Mouse (Mus musculus) stomach, embryonic 15.5 days (tissue): ENCODE results near the gene Foxa2. TPM values are rescaled to one million over a fixed set of nuclear protein-coding genes. Genes with fewer than 3 reads are reported as not detected.

Experiments
- ATAC-seq: fragments of 200-750 bp; cut with Nextera tagmentation; 2 replicates; pipeline ENCODE4 v1.8.0; 2017; ENCODE audit warnings: low read depth, moderate number of reproducible peaks, moderate TSS enrichment; ENCODE audit not compliant: insufficient read depth, low FRiP score
- H3K27ac ChIP-seq: fragments of 300-500 bp; sonication (generic); 2 replicates; pipeline ENCODE4 v1.5.1; 2015; ENCODE audit warnings: mild to moderate bottlenecking, inconsistent platforms
- H3K27me3 ChIP-seq: fragments of 300-500 bp; sonication (generic); replicated peaks from 2 replicates; pipeline ENCODE4 v1.6.1; 2015; ENCODE audit warnings: inconsistent platforms
- H3K36me3 ChIP-seq: fragments of 300-500 bp; sonication (generic); 2 replicates; pipeline ENCODE4 v1.6.1; 2015; ENCODE audit warnings: inconsistent platforms
- H3K4me1 ChIP-seq: fragments of 300-500 bp; sonication (generic); 2 replicates; pipeline ENCODE4 v1.6.1; 2015; ENCODE audit warnings: inconsistent platforms
- H3K4me2 ChIP-seq: fragments of 300-500 bp; sonication (generic); 2 replicates; pipeline ENCODE4 v1.6.1; 2015; ENCODE audit warnings: mild to moderate bottlenecking, inconsistent platforms
- H3K4me3 ChIP-seq: fragments of 300-500 bp; sonication (generic); replicated peaks from 2 replicates; pipeline ENCODE4 v1.5.1; 2015; ENCODE audit warnings: inconsistent platforms
- H3K9ac ChIP-seq: fragments of 300-500 bp; sonication (generic); 2 replicates; pipeline ENCODE4 v1.6.1; 2015; ENCODE audit warnings: inconsistent platforms
- H3K9me3 ChIP-seq: fragments of 300-500 bp; sonication (generic); 2 replicates; pipeline ENCODE4 v1.6.1; 2016; ENCODE audit warnings: inconsistent platforms
- WGBS: fragments of 180-500 bp; shearing (Covaris S2); methylation state at CpG from one replicate; pipeline ENCODE4 v1.1.7; 2015; 5-methylcytosine and 5-hydroxymethylcytosine counted together
- polyA plus RNA-seq: library from polyadenylated mRNA; unstranded; fragments of >200 nt; fragmentation: Nextera tagmentation; extraction: Ambion mirVana; gene quantifications from 2 replicates; pipeline ENCODE4 v1.2.1, GENCODE M21; 2015

Foxa2 gene
- 13.0 and 18.4 TPM in 2 replicates for polyA plus RNA-seq

- peak within 1 kb of the TSS; percentile 86 for H3K27ac ChIP-seq
- 2% methylated on average over 19 of the region's 19 CpGs for WGBS
- no peaks in the 10 kb centered on the region for H3K9me3 ChIP-seq
- ATAC-seq: 0 out of 2 replicates have a peak, but pooled peaks have one; percentile 16
- no peaks in the 10 kb centered on the region for H3K36me3 ChIP-seq
- H3K4me1 ChIP-seq: peaks cover 11% of the 10 kb centered on the region; the same call in 1 of the 2 replicates
- H3K27me3 ChIP-seq: peaks cover 68% of the 10 kb centered on the region
- H3K4me2 ChIP-seq: peak within 1 kb of the TSS; percentile 67
- H3K9ac ChIP-seq: 0 out of 2 replicates have a peak within 1 kb of the TSS, but pooled peaks have one; percentile 19
- H3K4me3 ChIP-seq: peak within 1 kb of the TSS; percentile 50
These were observed at the start of gene Foxa2 for GRCm38 (mm10) chr2:148046799-148047165. Gene Foxa2, minus strand, starts transcription at chr2:148046969.

- Histone ChIP-seq H3K9me3 (no peaks in the 10 kb centered on the region), H3K4me3 (no peak overlapping the region), H3K36me3 (no peaks in the 10 kb centered on the region), H3K27ac (no peak overlapping the region), H3K4me2 (no peak overlapping the region), H3K27me3 (no peaks in the 10 kb centered on the region), H3K9ac (no peak overlapping the region), H3K4me1 (no peaks in the 10 kb centered on the region)
- no peak for ATAC-seq
- 70% methylated on average over 2 of the region's 2 CpGs for WGBS
These were observed 45.3 kb upstream of the Foxa2 start for GRCm38 (mm10) chr2:148092089-148092488.

GRCm38 (mm10) chr2:148091657-148092056 lies 44.9 kb upstream of the Foxa2 start:
- Histone ChIP-seq H3K9me3 (no peaks in the 10 kb centered on the region), H3K9ac (no peak overlapping the region), H3K4me3 (no peak overlapping the region), H3K27me3 (no peaks in the 10 kb centered on the region), H3K4me2 (no peak overlapping the region), H3K36me3 (no peaks in the 10 kb centered on the region), H3K4me1 (no peaks in the 10 kb centered on the region), H3K27ac (no peak overlapping the region)
- 0 out of 2 replicates have a peak, but pooled peaks have one; percentile 35 for ATAC-seq
- WGBS: 27% methylated on average over 6 of the region's 6 CpGs

- WGBS: 87% methylated on average over 2 of the region's 2 CpGs
- Histone ChIP-seq H3K9me3 (no peaks in the 10 kb centered on the region), H3K4me1 (no peaks in the 10 kb centered on the region), H3K36me3 (no peaks in the 10 kb centered on the region), H3K27me3 (no peaks in the 10 kb centered on the region), H3K4me3 (no peak overlapping the region), H3K27ac (no peak overlapping the region), H3K9ac (no peak overlapping the region), H3K4me2 (no peak overlapping the region)
- ATAC-seq: no peak
These were observed 43.3 kb upstream of the Foxa2 start for GRCm38 (mm10) chr2:148090071-148090470.

- WGBS: 68% methylated on average over 5 of the region's 5 CpGs
- H3K9ac ChIP-seq: no peak overlapping the region
- H3K4me3 ChIP-seq: no peak overlapping the region
- H3K27ac ChIP-seq: no peak overlapping the region
- no peak overlapping the region for H3K4me2 ChIP-seq
- H3K9me3 ChIP-seq: no peaks in the 10 kb centered on the region
- no peaks in the 10 kb centered on the region for H3K27me3 ChIP-seq
- ATAC-seq: no peak
- H3K4me1 ChIP-seq: no peaks in the 10 kb centered on the region
- no peaks in the 10 kb centered on the region for H3K36me3 ChIP-seq
These were observed 38.8 kb upstream of the Foxa2 start for GRCm38 (mm10) chr2:148085529-148085928.

GRCm38 (mm10) chr2:148085126-148085525 lies 38.4 kb upstream of the Foxa2 start:
- H3K4me3 ChIP-seq: no peak overlapping the region
- H3K4me1 ChIP-seq: no peaks in the 10 kb centered on the region
- H3K36me3 ChIP-seq: no peaks in the 10 kb centered on the region
- no peaks in the 10 kb centered on the region for H3K9me3 ChIP-seq
- ATAC-seq: no peak
- WGBS: 52% methylated on average over 4 of the region's 4 CpGs
- no peaks in the 10 kb centered on the region for H3K27me3 ChIP-seq
- no peak overlapping the region for H3K27ac ChIP-seq
- H3K9ac ChIP-seq: no peak overlapping the region
- no peak overlapping the region for H3K4me2 ChIP-seq

GRCm38 (mm10) chr2:148082283-148082682 lies 35.5 kb upstream of the Foxa2 start:
- H3K4me3 ChIP-seq: no peak overlapping the region
- H3K4me1 ChIP-seq: no peaks in the 10 kb centered on the region
- no peak overlapping the region for H3K27ac ChIP-seq
- WGBS: 11% methylated on average over 8 of the region's 8 CpGs
- ATAC-seq: no peak
- no peaks in the 10 kb centered on the region for H3K36me3 ChIP-seq
- H3K27me3 ChIP-seq: no peaks in the 10 kb centered on the region
- H3K4me2 ChIP-seq: no peak overlapping the region
- H3K9me3 ChIP-seq: no peaks in the 10 kb centered on the region
- H3K9ac ChIP-seq: no peak overlapping the region

GRCm38 (mm10) chr2:148060705-148061104 lies 13.9 kb upstream of the Foxa2 start:
- no peak for ATAC-seq
- H3K9me3 ChIP-seq: no peaks in the 10 kb centered on the region
- H3K36me3 ChIP-seq: no peaks in the 10 kb centered on the region
- no peaks in the 10 kb centered on the region for H3K4me1 ChIP-seq
- H3K27ac ChIP-seq: no peak overlapping the region
- no peak overlapping the region for H3K4me3 ChIP-seq
- 73% methylated on average over 6 of the region's 6 CpGs for whole genome bisulfite sequencing
- H3K27me3 ChIP-seq: no peaks in the 10 kb centered on the region
- H3K4me2 ChIP-seq: no peak overlapping the region
- no peak overlapping the region for H3K9ac ChIP-seq

- Histone ChIP-seq H3K9me3 (no peaks in the 10 kb centered on the region), H3K4me3 (no peak overlapping the region), H3K36me3 (no peaks in the 10 kb centered on the region), H3K4me1 (0 out of 2 replicates have a peak, but pooled peaks cover 2% of the 10 kb centered on the region), H3K4me2 (no peak overlapping the region), H3K27me3 (peaks cover 26% of the 10 kb centered on the region), H3K27ac (no peak overlapping the region), H3K9ac (no peak overlapping the region)
- 17% methylated on average over 6 of the region's 6 CpGs for WGBS
- ATAC-seq: no peak
These were observed 6.6 kb upstream of the Foxa2 start for GRCm38 (mm10) chr2:148053411-148053810.

GRCm38 (mm10) chr2:148048484-148049129 lies 1.8 kb upstream of the Foxa2 start:
- Histone ChIP-seq H3K36me3 (no peaks in the 10 kb centered on the region), H3K27ac (no peak overlapping the region), H3K4me1 (peaks cover 11% of the 10 kb centered on the region; the same call in 1 of the 2 replicates), H3K4me2 (peak overlapping the region; percentile 51), H3K9me3 (no peaks in the 10 kb centered on the region), H3K9ac (no peak overlapping the region), H3K4me3 (peak overlapping the region; percentile 29), H3K27me3 (peaks cover 66% of the 10 kb centered on the region)
- ATAC-seq: no peak
- WGBS: under 1% methylated on average over 41 of the region's 41 CpGs

- Histone ChIP-seq H3K4me1 (peaks cover 11% of the 10 kb centered on the region; the same call in 1 of the 2 replicates), H3K4me3 (no peak overlapping the region), H3K9ac (no peak overlapping the region), H3K27ac (no peak overlapping the region), H3K36me3 (no peaks in the 10 kb centered on the region), H3K4me2 (no peak overlapping the region), H3K9me3 (no peaks in the 10 kb centered on the region), H3K27me3 (peaks cover 63% of the 10 kb centered on the region)
- no peak for ATAC-seq
- WGBS: 19% methylated on average over 8 of the region's 8 CpGs
These were observed 842 bp upstream of the Foxa2 start for GRCm38 (mm10) chr2:148047611-148048010.

GRCm38 (mm10) chr2:148045937-148046798 lies 601 bp downstream of the Foxa2 start:
- Histone ChIP-seq H3K27me3 (peaks cover 66% of the 10 kb centered on the region), H3K4me2 (peak overlapping the region; percentile 67), H3K36me3 (no peaks in the 10 kb centered on the region), H3K4me1 (peaks cover 11% of the 10 kb centered on the region; the same call in 1 of the 2 replicates), H3K4me3 (peak overlapping the region; percentile 50), H3K9ac (0 out of 2 replicates have a peak overlapping the region, but pooled peaks have one; percentile 19), H3K27ac (peak overlapping the region; percentile 86), H3K9me3 (no peaks in the 10 kb centered on the region)
- ATAC-seq: peak; percentile 83
- under 1% methylated on average over 56 of the region's 65 CpGs for WGBS
